Mouse (Mus musculus): ENCODE data around the gene Gm12845. TPM values are rescaled to one million over a fixed set of nuclear protein-coding genes. Genes with fewer than 3 reads are reported as not detected.
"Not testable (repeated sequence)": the region's sequence is repeated elsewhere in the genome, so short reads cannot be mapped to it uniquely, and the experiment has no call there.

The Gm12845 gene
- polyA plus RNA-seq, 1 experiment from 2014 or later = not detected

- no peaks in the 10 kb centered on the region for H3K9me3 ChIP-seq
- no peaks in the 10 kb centered on the region for H3K36me3 ChIP-seq
- no peak overlapping the region for H3K4me3 ChIP-seq (replicated peaks)
- no peaks in the 10 kb centered on the region for H3K27me3 ChIP-seq (replicated peaks)
- H3K4me1 ChIP-seq = no peaks in the 10 kb centered on the region
- H3K4me2 ChIP-seq = no peak overlapping the region
- no peak for ATAC-seq (ENCODE audit: insufficient read depth, low FRiP score, low read depth)
- H3K27ac ChIP-seq = no peak overlapping the region
- H3K9ac ChIP-seq = no peak overlapping the region
- WGBS = 67% methylated on average over 3 of the region's 3 CpGs
These were observed 7.7 kb downstream of the Gm12845 start for GRCm38 (mm10) chr4:117731926-117732325.

GRCm38 (mm10) chr4:117737559-117737958, 13.3 kb downstream of the Gm12845 start:
- H3K36me3 ChIP-seq = no peaks in the 10 kb centered on the region
- WGBS = 54% methylated on average over 8 of the region's 8 CpGs

GRCm38 (mm10) chr4:117752469-117752868, 28.3 kb downstream of the Gm12845 start:
- not testable (repeated sequence) for H3K4me2 ChIP-seq; H3K27ac ChIP-seq; H3K4me3 ChIP-seq (replicated peaks); H3K9ac ChIP-seq; H3K27me3 ChIP-seq (replicated peaks); H3K9me3 ChIP-seq; H3K36me3 ChIP-seq; H3K4me1 ChIP-seq; ATAC-seq (ENCODE audit: insufficient read depth, low FRiP score, low read depth)
- 40% methylated on average over 5 of the region's 5 CpGs for WGBS

More at GRCm38 (mm10) chr4:117737559-117737958, 13.3 kb downstream of the Gm12845 start:
- H3K4me1 ChIP-seq = no peaks in the 10 kb centered on the region
- no peaks in the 10 kb centered on the region for H3K27me3 ChIP-seq (replicated peaks)
- no peaks in the 10 kb centered on the region for H3K9me3 ChIP-seq
- no peak overlapping the region for H3K27ac ChIP-seq
- no peak for ATAC-seq (ENCODE audit: insufficient read depth, low FRiP score, low read depth)
- H3K4me3 ChIP-seq (replicated peaks) = no peak overlapping the region
- H3K9ac ChIP-seq = no peak overlapping the region
- H3K4me2 ChIP-seq = no peak overlapping the region

- no peak overlapping the region for H3K4me2 ChIP-seq
- H3K4me1 ChIP-seq = no peaks in the 10 kb centered on the region
- H3K4me3 ChIP-seq (replicated peaks) = no peak overlapping the region
- ATAC-seq (ENCODE audit: insufficient read depth, low FRiP score, low read depth) = no peak
- no peak overlapping the region for H3K27ac ChIP-seq
- H3K9ac ChIP-seq = no peak overlapping the region
- no peaks in the 10 kb centered on the region for H3K36me3 ChIP-seq
- H3K9me3 ChIP-seq = no peaks in the 10 kb centered on the region
- H3K27me3 ChIP-seq (replicated peaks) = no peaks in the 10 kb centered on the region
- 84% methylated on average over 5 of the region's 5 CpGs for WGBS
These were observed 35.9 kb downstream of the Gm12845 start for GRCm38 (mm10) chr4:117760151-117760550.

- WGBS = 69% methylated on average over 11 of the region's 12 CpGs
- Histone ChIP-seq H3K4me2 (no peak within 1 kb of the TSS), H3K27me3 (replicated peaks) (no peaks in the 10 kb centered on the region), H3K9me3 (no peaks in the 10 kb centered on the region), H3K4me3 (replicated peaks) (no peak within 1 kb of the TSS), H3K27ac (no peak within 1 kb of the TSS), H3K4me1 (no peaks in the 10 kb centered on the region), H3K9ac (no peak within 1 kb of the TSS), H3K36me3 (no peaks in the 10 kb centered on the region)
- ATAC-seq (ENCODE audit: insufficient read depth, low FRiP score, low read depth) = no peak
These were observed 41.2 kb downstream of the Gm12845 start, which contains the start of gene Klf17 for GRCm38 (mm10) chr4:117765416-117765815. TSS of gene Klf17 (minus strand) at chr4:117765648.

GRCm38 (mm10) chr4:117770935-117771334, 46.7 kb downstream of the Gm12845 start:
- WGBS = 17% methylated on average over 5 of the region's 5 CpGs
- Histone ChIP-seq H3K36me3 (no peaks in the 10 kb centered on the region), H3K4me1 (no peaks in the 10 kb centered on the region), H3K27ac (no peak overlapping the region), H3K27me3 (replicated peaks) (no peaks in the 10 kb centered on the region), H3K9ac (no peak overlapping the region), H3K4me3 (replicated peaks) (no peak overlapping the region), H3K9me3 (no peaks in the 10 kb centered on the region), H3K4me2 (no peak overlapping the region)
- ATAC-seq (ENCODE audit: insufficient read depth, low FRiP score, low read depth) = no peak

GRCm38 (mm10) chr4:117772960-117773359, 48.7 kb downstream of the Gm12845 start:
- H3K9me3 ChIP-seq = no peaks in the 10 kb centered on the region
- no peaks in the 10 kb centered on the region for H3K4me1 ChIP-seq
- no peak overlapping the region for H3K9ac ChIP-seq
- no peak for ATAC-seq (ENCODE audit: insufficient read depth, low FRiP score, low read depth)
- H3K36me3 ChIP-seq = no peaks in the 10 kb centered on the region
- H3K4me2 ChIP-seq = no peak overlapping the region
- no peaks in the 10 kb centered on the region for H3K27me3 ChIP-seq (replicated peaks)
- H3K4me3 ChIP-seq (replicated peaks) = no peak overlapping the region
- 41% methylated on average over 9 of the region's 9 CpGs for WGBS
- no peak overlapping the region for H3K27ac ChIP-seq

Other genes starting within 250 kb of the Gm12845 start
- 65.2 and 66.2 TPM in 2 replicates for gene Rnf220, start 227.4 kb upstream of the Gm12845 start, polyA plus RNA-seq (2015; fragmentation: Nextera tagmentation; extraction: Ambion mirVana)
- gene Eri3, start 174.0 kb upstream of the Gm12845 start, polyA plus RNA-seq (2015; fragmentation: Nextera tagmentation; extraction: Ambion mirVana) = 116 and 122 TPM in 2 replicates
- 47.2 and 50.7 TPM in 2 replicates for gene Dmap1, start 42.1 kb upstream of the Gm12845 start, polyA plus RNA-seq (2015; fragmentation: Nextera tagmentation; extraction: Ambion mirVana)
- gene Klf17, start 41.2 kb downstream of the Gm12845 start, polyA plus RNA-seq (2015; fragmentation: Nextera tagmentation; extraction: Ambion mirVana) = 0.05 TPM in 1 of 2 replicates, not detected in the other
- 14.2 and 15.0 TPM in 2 replicates for gene Slc6a9, start 110.1 kb downstream of the Gm12845 start, polyA plus RNA-seq (2015; fragmentation: Nextera tagmentation; extraction: Ambion mirVana)
- gene Ccdc24, start 148.1 kb downstream of the Gm12845 start, polyA plus RNA-seq (2015; fragmentation: Nextera tagmentation; extraction: Ambion mirVana) = 0.94 and 2.3 TPM in 2 replicates
- 16.6 and 17.9 TPM in 2 replicates for gene B4galt2, start 159.1 kb downstream of the Gm12845 start, polyA plus RNA-seq (2015; fragmentation: Nextera tagmentation; extraction: Ambion mirVana)
- 214 and 232 TPM in 2 replicates for gene Atp6v0b, start 162.9 kb downstream of the Gm12845 start, polyA plus RNA-seq (2015; fragmentation: Nextera tagmentation; extraction: Ambion mirVana)
- 16.6 and 16.7 TPM in 2 replicates for gene Dph2, start 167.6 kb downstream of the Gm12845 start, polyA plus RNA-seq (2015; fragmentation: Nextera tagmentation; extraction: Ambion mirVana)
- 37.5 and 42.9 TPM in 2 replicates for gene Ipo13, start 190.6 kb downstream of the Gm12845 start, polyA plus RNA-seq (2015; fragmentation: Nextera tagmentation; extraction: Ambion mirVana)
- 6.9 and 7.0 TPM in 2 replicates for gene Artn, start 205.4 kb downstream of the Gm12845 start, polyA plus RNA-seq (2015; fragmentation: Nextera tagmentation; extraction: Ambion mirVana)